Mouse (Mus musculus) common myeloid progenitor, adult 5-6 weeks (primary cell): ENCODE measurements around the gene Rangap1. TPM values are rescaled to one million over a fixed set of nuclear protein-coding genes. Genes with fewer than 3 reads are reported as not detected.
A peak's percentile ranks its signal among the peaks of the same experiment; 100 is the strongest.
"Not testable (repeated sequence)": the region's sequence is repeated elsewhere in the genome, so short reads cannot be mapped to it uniquely, and the experiment has no call there.

Experiments used
- ATAC-seq: replicated peaks from 2 replicates; pipeline ENCODE4 v1.8.0; 2016; ENCODE audit warnings: low read depth, mild to moderate bottlenecking, moderate TSS enrichment, inconsistent platforms; ENCODE audit not compliant: poor library complexity, severe bottlenecking
- total RNA-seq: library from RNA; stranded (forward); fragments of 200-1000, 187-1606 nt; gene quantifications from 2 replicates; pipeline ENCODE4 v1.2.3, GENCODE M21; 2017

Gene Rangap1
- total RNA-seq, 1 experiment from 2014 or later, result 113 TPM

DNA sequence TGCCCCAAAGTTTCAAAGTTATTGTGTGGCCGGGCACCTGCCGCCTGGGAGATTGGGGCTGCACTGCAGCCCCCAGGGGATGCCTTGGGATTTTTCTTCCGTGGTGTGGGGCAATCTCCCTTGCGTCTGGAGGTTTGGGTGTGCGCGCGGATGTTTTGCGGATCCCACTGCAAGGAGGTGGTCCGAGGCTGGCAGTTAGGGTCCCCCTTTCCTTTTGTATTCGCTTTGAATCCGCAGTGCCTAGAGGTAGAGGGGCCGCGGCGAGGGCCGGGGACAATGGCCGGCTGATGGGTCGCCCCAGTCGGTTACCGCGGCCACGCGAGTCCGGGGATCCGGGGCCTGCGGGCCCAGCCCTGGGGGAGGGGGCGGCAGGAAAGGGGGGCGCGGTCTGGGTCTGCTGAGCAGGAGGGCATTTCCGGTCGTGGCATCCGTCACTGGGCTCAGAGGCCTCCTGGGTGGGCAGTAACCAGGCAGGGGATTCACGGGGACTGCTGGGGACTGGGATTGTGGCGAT is 328 bp upstream of the Rangap1 start:
- peak; percentile 68 for ATAC-seq

DNA sequence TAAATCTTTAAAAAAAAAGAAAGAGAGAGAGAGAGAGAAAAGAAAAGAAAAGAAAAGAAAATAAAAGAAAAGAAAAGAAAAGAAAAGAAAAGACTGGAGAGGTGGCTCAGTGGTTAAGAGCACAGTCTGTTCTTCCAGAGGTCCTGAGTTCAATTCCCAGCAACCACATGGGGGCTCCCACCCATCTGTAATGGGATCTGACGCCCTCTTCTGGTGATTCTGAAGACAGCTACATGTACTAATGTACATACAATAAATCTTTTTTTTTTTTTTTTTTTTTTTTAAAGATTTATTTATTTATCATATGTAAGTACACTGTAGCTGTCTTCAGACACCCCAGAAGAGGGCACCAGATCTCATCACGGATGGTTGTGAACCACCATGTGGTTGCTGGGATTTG is 3.0 kb downstream of the Rangap1 start:
- ATAC-seq, result not testable (repeated sequence)

DNA sequence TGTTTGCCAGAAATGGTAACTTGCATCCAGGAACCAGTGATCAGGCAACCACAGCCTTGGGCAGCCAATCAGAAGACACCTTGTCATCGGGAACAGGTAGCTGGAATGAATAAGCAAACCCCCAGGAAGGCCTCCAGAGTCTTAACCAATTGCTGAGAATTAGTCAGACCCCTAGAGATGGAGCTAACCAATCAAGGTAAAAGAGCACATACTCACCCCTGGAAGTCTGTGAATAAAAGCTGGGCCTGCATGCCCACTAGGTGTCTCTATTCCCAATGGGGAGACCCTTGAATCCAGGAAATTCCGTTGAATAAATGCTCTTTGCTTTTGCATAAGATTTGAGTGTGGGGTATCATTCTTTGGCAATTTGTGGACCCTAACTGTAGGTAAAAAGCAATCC is 5.4 kb downstream of the Rangap1 start:
- no peak for ATAC-seq

DNA sequence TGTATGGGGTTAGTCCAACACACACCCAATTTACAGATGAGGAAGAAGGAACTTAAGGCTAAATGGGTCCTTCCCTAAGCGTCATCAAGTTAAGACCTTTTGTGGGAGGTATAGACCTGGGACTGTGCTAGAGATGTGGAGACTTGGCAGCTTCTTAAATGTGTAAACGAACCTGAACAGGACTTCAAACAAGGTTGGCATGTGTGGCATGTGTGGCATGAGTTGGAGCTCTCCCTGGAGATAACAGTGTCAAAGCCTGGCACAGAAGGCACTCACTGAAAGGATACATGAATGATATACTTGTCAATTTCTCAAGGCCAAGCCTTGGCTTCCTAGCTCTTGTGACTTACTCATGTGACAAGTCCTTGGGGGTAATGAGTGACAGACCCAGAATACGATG is 6.0 kb downstream of the Rangap1 start:
- no peak for ATAC-seq

DNA sequence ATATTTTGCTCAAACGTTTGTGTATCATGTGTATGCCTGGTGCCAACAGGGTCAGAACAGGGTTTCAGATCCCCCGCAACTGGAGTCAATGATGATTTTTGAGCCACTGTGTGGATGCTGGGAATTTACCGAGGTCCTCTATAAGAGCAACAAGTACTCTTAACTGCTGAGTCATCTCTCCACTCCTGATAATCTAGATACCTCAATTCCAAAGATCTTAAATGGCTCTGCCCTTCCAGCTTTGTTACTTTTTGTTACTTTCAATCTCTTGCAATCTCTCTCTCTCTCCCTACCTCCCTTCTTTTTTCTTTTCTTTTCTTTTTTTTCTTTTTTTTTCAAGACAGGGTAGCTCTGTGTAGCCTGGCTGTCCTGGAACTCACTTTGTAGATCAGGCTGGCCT is 10.3 kb downstream of the Rangap1 start:
- no peak for ATAC-seq

DNA sequence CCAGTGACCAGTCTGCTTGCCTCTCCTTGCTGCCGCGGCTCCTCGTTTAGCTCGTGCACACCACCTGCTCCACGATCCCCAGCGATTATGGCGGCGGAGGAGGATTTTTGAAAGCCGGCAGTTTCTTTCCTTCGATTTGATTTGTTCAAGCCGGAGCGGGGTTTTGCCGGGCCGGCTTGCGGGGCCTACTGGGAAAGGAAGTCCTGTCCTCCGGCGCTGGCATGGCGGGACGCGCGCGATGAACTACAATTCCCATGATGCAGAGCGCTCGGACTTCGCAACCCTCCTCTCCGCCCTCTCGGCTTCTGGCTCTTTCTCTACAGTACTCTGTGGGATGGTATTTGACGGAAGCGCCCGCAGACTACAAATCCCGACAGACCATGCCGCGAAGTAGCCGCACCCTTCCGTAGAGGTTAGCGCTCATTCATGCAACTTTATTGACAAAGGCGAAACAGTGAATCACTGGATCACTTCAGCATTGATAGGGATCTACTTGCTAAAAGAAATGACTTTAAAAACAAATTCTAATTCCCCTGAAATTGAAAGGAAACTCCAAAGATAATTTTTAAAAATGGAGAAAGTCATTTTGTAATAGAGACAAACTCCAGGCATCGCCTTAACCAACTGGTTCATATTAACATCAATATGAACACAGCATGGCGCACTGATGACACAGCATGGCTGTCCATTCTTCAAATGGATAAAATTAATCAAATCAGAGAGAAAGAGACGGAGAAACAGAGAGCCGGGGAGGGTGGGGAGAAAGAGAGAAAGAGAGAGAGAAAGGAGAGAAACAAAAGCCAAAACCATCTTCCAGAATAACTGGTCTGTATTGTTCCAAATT is 15.3 kb downstream of the Rangap1 start:
- peak; percentile 99 for ATAC-seq

DNA sequence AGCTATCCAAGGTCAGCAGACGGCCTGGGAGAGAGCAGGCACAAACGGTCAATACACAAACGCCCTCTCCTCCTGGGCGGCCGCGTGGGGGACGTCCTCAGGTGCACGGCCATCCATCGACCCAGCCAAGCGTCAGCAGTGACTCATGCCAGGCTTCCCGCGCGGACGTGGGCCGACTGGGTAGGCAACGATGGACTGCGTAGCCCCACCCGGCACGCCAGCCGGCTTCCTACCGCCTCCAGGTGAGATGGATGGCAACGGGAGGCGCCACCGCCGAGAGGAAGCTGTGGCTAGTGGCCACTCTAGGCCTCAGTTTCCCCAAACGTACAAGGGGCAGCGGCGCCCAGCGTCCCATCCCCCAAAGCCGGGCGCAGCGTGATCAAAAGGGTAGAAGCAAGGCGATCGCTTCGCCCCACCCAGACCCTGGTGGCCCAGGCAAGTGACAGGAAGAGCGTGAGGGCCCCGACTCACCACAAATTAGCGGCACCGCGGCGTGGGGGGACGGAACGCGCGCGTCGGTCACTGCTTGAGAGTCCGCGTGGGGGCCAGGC is 16.0 kb downstream of the Rangap1 start:
- ATAC-seq, result peak; percentile 48

DNA sequence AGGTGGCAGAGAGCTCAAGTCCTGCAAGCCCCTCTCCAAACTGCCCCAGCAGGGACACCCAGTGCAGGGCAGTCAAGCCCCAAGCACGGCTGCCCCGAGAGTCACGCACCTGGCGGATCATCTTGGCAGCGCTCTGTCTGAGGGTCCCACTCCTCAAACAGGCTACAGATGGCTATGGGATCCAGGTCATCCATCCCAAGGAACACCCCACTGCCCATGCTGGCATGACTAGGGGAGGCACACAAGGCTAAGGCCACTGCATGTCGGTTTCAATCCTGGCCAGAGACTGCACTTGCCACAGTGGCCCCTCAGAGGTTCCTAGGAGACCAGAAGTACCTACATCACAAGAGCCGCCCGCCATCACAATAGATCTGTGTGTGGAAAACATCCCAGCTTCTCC is 19.4 kb downstream of the Rangap1 start:
- ATAC-seq, result no peak

DNA sequence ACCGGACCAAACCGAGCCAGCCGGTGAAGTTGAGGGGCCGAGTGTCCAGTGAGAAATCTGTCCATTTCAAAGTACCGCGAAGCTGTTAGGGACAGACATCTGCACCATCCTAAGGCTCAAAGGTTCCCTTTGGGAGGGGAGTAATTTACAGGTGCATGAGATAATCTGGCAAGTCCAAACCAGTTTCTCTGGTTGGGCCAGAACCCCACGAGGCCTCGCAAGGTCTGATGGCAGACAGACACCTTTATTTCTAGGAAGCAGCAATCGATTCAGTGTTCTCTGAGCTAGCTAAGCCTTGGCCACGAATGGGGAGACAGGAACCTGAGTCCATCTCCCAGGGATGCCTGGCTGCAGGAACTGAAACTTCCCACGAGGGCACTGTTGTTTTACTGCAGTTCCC is 21.7 kb downstream of the Rangap1 start:
- ATAC-seq, result no peak

DNA sequence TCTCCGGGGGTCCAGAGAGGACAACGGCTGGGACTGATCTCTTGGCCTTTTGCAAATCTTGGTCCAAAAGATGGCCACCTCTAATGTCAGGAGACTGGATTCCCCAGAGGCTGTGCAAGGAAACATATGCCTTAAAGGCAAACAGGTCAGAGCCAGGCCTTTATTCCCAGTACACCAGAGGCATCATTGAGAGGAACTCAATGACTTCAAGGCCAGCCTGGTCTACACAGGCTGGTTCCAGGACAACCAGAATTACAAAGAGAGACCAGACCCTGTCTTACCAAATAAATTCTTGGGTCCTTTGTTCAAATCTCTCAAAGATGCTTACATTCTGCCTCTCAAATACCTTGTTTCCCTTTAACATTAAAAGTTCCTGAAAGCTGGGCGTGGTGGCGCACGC is 23.0 kb downstream of the Rangap1 start:
- no peak for ATAC-seq

DNA sequence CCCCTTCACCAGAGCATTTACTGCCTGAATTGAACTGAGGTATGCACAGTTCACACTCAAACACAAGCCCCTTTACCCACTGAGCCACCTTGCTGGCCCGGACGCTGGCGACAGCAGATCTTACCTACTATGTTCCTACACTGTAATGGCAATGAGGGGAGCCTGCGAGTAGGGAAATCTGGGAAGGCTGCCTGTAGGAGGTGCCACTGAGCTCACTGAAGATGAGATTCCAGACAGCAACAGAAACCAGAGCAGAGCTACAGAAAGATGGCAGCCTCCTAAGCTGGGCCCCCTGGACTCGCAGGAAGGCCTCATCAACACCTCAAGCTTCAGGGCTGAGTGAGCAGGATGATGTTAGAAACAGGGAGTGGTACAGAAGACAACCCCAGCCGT is 26.2 kb downstream of the Rangap1 start:
- ATAC-seq, result no peak

DNA sequence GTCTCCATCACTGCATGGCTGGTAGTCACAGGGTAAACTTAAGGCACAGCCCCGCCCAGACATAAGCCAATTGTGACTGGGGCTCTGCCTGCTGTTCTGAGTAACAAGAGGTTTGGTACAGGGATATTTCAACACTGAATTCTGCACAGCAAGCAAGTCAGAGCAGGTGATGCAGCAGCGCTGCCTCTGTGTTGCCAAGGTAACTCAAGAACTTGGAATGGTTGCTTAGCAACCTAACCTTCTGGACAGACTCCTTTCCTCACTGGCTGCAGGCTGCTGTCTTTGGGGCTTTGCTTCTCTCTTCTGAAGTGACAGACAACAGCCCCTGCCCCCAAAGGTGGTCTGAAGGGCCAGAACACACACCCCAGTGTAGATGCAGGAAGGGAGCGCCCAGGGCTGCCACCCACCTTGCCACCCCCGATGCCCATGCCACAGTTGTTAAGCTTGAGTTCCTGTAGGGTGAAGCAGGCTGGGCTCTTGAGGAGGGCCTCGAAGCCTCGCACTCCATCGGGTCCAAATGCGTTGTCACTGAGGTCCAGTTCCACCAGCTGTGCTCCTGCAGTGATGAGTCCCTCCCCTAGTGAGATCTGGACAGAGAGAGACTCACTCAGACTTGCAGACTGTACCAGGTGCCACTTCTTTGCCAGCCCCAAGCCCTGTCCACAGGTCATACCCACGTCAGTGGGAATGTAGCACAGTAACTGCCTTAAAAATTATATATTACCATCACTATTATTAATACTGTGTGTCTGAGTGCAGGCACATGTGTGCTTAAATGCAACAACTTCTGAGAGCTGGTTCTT is 26.8 kb downstream of the Rangap1 start:
- no peak for ATAC-seq

DNA sequence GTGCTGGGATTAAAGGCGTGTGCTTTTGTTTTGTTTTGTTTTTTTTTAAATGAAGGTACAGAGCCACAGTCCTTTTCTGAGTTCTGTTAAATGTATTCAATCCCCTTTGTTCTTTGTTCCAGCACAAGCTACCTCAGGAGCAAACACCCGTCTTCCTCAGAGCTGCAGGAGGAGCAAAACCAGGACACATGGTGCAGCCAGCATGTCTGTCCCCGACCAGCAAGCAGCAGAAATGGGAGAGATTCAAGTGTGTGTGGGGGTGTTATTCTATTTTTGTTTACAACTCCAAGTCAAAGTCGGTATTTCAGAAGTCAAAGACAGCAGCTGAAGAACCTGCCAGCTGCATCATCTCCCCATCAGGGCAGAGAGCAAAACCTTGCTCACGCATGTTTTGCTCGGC is 31.6 kb downstream of the Rangap1 start:
- no peak for ATAC-seq

DNA sequence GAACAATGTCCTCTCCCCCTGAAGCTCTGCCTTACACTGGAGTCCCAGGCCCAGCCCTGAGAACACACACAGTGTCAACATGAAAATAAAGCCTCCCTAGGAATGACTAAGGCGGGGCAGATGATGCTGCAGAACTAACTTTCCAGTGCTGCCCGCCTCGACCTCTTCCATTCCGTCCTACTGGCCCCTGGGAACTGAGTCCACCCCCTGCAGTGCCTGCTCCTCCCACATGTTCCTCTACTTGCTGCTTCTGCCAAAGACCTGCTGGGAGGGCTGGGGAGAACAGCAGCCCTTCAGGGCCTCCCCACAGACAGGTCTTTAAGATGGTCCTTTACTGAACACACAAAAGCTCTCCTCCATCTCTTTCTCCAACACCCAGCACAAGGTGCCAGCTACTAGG is 34.5 kb downstream of the Rangap1 start:
- no peak for ATAC-seq

DNA sequence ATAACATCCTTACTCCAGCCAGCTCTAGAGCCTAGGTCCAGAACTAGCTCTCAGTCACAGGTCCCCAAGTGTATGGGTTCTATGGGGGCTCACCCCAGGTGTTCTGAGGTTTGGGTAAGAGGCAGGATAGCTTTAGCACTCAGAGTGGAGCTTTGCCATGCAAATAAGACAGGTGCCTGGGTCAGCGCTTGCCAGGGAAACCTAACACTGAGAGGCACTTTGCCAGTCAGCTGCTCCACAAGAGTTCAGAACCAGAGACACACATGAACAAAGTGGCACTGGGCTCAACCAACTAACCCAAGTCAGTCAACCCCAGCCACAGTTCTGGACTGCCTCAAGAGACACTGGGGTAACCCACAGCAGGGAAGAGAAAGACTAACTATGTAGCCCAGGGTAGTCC is 35.6 kb downstream of the Rangap1 start:
- no peak for ATAC-seq

DNA sequence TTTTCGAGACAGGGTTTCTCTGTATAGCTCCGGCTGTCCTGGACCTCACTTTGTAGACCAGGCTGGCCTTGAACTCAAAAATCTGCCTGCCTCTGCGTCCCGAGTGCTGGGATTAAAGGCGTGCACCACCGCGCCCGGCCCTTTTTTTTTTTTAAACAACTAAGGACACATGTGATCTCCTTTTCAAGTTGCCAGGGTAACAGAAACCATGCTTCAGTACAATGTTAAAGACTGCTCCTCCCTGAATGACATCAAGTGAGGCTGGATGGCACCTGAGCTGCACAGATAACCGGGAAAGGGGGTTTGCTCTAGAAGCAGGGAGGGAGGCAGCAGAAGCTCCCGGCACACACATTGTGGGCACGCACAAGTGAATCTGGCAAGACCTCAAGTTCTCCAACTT is 36.3 kb downstream of the Rangap1 start:
- no peak for ATAC-seq

DNA sequence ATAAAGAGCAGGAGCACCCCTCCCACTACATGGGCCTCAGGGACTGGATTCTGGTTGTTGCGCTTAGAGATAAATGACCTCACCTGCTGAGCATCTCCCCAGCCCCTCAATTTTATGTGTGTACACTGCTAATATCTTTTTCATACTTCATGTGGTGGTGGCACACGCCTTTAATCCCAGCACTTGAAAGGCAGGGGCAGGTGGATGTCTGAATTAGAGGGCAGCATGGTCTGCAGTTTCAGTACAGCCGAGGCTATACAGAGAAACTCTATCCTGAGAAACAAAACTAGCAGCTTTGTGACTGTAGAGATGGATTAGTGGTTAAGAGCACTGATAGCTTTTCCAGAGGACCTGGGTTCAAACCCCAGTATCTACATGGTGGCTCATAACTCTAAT is 42.2 kb downstream of the Rangap1 start:
- ATAC-seq, result no peak

DNA sequence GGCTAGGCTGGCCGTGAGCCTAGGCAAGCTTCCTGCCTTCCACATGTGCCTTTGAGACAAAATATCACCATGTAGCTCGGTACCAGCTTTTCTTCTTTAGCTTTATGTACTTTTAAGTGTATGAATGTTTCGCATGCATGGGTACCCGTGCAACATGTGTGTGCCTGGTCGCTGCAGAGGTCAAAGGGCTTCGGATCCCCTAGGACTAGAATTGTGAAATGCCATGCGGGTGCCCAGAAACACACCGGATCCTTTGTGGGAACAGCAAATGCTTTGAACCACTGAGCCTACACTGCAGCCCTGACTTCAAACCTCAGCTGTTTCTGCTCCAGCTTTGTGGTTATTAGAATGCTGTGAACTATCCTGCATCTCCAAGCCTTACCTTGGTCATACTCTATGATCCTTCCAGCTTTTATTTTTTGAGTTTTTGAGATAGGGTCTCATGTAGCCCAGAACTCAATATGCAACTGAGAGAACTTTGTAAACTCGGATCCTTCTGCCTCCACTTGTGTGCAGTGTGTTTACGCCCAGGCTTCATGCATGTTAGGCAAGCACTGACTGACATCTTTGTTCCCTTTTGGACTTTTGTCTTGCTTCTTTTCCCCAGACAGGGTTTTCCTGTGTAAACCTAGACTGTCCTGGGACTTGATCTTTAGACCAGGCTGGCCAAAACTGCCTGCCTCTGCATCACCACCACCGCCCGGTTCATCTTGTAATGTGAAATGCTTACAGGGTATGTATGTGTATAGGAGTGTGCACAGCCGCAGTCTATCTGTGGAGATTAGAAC is 42.8 kb downstream of the Rangap1 start:
- ATAC-seq, result no peak

DNA sequence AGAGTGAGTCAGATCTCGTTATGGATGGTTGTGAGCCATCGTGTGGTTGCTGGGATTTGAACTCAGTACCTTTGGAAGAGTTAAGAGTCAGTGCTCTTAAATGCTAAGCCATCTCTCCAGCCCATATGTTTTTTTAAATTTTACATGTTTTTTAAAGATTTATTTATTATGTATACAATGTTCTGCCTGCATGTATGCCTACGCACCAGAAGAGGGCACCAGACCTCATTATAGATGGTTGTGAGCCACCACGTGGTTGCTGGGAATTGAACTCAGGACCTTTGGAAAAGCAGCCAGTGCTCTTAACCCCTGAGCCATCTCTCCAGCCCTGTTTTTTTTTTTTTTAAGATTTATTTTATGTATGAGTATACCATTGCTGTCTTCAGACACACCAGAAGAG is 44.0 kb downstream of the Rangap1 start:
- not testable (repeated sequence) for ATAC-seq

DNA sequence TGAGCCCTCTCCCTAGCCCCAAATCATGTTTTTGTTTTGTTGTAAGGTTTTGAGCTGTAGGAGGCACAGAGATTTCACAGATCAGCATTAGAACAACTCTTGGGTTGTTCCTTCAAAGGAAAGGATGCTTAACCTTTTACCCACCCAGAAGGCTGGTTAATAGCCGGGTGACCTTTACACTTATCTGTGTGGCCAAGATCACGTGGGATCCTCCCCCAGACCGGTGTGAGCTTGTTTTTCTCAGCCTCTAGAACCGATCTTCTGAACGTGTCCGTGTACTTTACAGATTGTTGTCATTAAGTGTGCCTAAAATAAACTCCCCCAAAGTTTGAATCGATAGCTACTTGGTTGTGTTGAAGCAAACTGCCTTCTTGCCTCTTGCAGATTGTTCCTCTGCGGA is 44.7 kb downstream of the Rangap1 start:
- no peak for ATAC-seq
